In the genomic region with DNA sequence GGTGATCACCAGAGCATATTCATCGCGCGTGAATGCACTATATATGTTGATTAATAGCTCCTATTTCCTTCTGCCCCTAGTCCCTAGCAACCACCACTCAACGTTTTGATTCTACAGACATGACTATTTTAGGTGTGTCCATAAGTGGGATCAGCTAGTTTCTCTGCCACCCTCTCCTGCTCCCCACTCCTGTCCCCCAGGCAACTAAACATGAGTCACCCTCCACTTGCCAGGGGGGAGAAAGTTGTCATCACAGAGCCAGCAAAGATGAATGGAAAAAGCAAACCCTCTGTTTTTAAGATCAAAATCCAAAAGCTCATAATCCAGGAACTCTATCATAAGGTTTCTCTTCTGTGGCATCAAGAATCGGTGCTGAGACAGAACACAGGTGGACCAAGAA, we compare ENCODE assay signal across 25 mouse cellular contexts.
"Had no signal": no experiment of that assay in that cellular context is flagged by ENCODE, and none has a peak within 500 bp of the region (broad histone marks: within the 10 kb centered on the region; RNA-seq: fewer than 3 reads in every experiment).

No protein-coding gene starts in this region.

- H3K9ac ChIP-seq: embryonic facial prominence, embryonic 12.5 days; embryonic facial prominence, embryonic 13.5 days; embryonic facial prominence, embryonic 15.5 days; forebrain, embryonic 12.5 days; forebrain, embryonic 13.5 days; forebrain, embryonic 15.5 days; forebrain, postnatal 0 days had no signal

- H3K4me3 ChIP-seq: embryonic facial prominence, embryonic 10.5 days; embryonic facial prominence, embryonic 12.5 days; embryonic facial prominence, embryonic 13.5 days; embryonic facial prominence, embryonic 15.5 days; erythroblast, embryonic 14.5 days; forebrain, embryonic 10.5 days; forebrain, embryonic 12.5 days; forebrain, embryonic 13.5 days; forebrain, embryonic 15.5 days; gastrocnemius, adult 2 months had no signal

- DNase-seq: cerebellum, adult 8-10 months; cerebellum, adult 9-10 months; cerebellum, adult 9-11 months; cerebellum, postnatal 14 days; cerebellum, postnatal 25 days; cerebellum, postnatal 36 days; embryo, embryonic 11 days; forebrain, postnatal 0 days; gastrocnemius, adult 2 months; gastrocnemius, postnatal 10 days; gastrocnemius, postnatal 14 days; gastrocnemius, postnatal 25 days; gastrocnemius, postnatal 36 days; heart, adult 18-20 months had no signal

- H3K27me3 ChIP-seq: embryonic facial prominence, embryonic 12.5 days; embryonic facial prominence, embryonic 13.5 days; embryonic facial prominence, embryonic 15.5 days; forebrain, embryonic 12.5 days; forebrain, embryonic 13.5 days; forebrain, embryonic 15.5 days had no signal

- H3K36me3 ChIP-seq: embryonic facial prominence, embryonic 10.5 days; embryonic facial prominence, embryonic 12.5 days; embryonic facial prominence, embryonic 13.5 days; embryonic facial prominence, embryonic 15.5 days; forebrain, embryonic 10.5 days; forebrain, embryonic 12.5 days; forebrain, embryonic 15.5 days had no signal

- H3K4me2 ChIP-seq: embryonic facial prominence, embryonic 12.5 days; embryonic facial prominence, embryonic 13.5 days; embryonic facial prominence, embryonic 15.5 days; forebrain, embryonic 12.5 days; forebrain, embryonic 13.5 days; forebrain, embryonic 15.5 days had no signal

- H3K9me3 ChIP-seq: embryonic facial prominence, embryonic 10.5 days; embryonic facial prominence, embryonic 12.5 days; embryonic facial prominence, embryonic 13.5 days; embryonic facial prominence, embryonic 15.5 days; forebrain, embryonic 10.5 days; forebrain, embryonic 12.5 days; forebrain, embryonic 13.5 days; forebrain, embryonic 15.5 days had no signal

- H3K4me1 ChIP-seq: embryonic facial prominence, embryonic 10.5 days; embryonic facial prominence, embryonic 12.5 days; embryonic facial prominence, embryonic 13.5 days; embryonic facial prominence, embryonic 15.5 days; forebrain, embryonic 10.5 days; forebrain, embryonic 12.5 days; forebrain, embryonic 13.5 days; forebrain, embryonic 15.5 days had no signal

- H3K27ac ChIP-seq: embryonic facial prominence, embryonic 10.5 days; embryonic facial prominence, embryonic 12.5 days; embryonic facial prominence, embryonic 13.5 days; embryonic facial prominence, embryonic 15.5 days; forebrain, embryonic 10.5 days; forebrain, embryonic 12.5 days; forebrain, embryonic 13.5 days; forebrain, embryonic 15.5 days; gastrocnemius, adult 2 months had no signal

- ATAC-seq: forebrain, embryonic 13.5 days; forebrain, embryonic 14.5 days; forebrain, embryonic 15.5 days; forebrain, embryonic 16.5 days; forebrain, postnatal 0 days had no signal
